Mouse (Mus musculus) macrophage (primary cell): ENCODE results near the gene Rbm5. TPM values are rescaled to one million over a fixed set of nuclear protein-coding genes. Genes with fewer than 3 reads are reported as not detected.

Experiments used
- H3K27ac ChIP-seq: fragments of 350-480 bp; formaldehyde crosslinking; 2 replicates; pipeline ENCODE4 v1.9.0; 2021
- H3K36me3 ChIP-seq: fragments of 350-480 bp; formaldehyde crosslinking; 2 replicates; pipeline ENCODE4 v1.9.0; 2021; ENCODE audit errors: inconsistent target
- H3K4me3 ChIP-seq: fragments of 350-480 bp; formaldehyde crosslinking; 2 replicates; pipeline ENCODE4 v1.9.0; 2021; ENCODE audit errors: inconsistent target
- H3K79me2 ChIP-seq: fragments of 350-480 bp; formaldehyde crosslinking; 2 replicates; pipeline ENCODE4 v1.9.0; 2021; ENCODE audit errors: inconsistent target
- WGBS: methylation state at CpG from one replicate; pipeline ENCODE4 v1.1.7; 2026; ENCODE audit warnings: inconsistent platforms; ENCODE audit not compliant: missing documents; 5-methylcytosine and 5-hydroxymethylcytosine counted together
- polyA plus RNA-seq: library from polyadenylated mRNA; stranded (reverse); fragments of 250-400 nt; gene quantifications from 3 replicates; pipeline ENCODE4 v1.2.4, GENCODE M21; 2018; ENCODE audit warnings: inconsistent platforms

The Rbm5 gene
- polyA plus RNA-seq, 1 experiment from 2014 or later = 74.7 TPM

DNA sequence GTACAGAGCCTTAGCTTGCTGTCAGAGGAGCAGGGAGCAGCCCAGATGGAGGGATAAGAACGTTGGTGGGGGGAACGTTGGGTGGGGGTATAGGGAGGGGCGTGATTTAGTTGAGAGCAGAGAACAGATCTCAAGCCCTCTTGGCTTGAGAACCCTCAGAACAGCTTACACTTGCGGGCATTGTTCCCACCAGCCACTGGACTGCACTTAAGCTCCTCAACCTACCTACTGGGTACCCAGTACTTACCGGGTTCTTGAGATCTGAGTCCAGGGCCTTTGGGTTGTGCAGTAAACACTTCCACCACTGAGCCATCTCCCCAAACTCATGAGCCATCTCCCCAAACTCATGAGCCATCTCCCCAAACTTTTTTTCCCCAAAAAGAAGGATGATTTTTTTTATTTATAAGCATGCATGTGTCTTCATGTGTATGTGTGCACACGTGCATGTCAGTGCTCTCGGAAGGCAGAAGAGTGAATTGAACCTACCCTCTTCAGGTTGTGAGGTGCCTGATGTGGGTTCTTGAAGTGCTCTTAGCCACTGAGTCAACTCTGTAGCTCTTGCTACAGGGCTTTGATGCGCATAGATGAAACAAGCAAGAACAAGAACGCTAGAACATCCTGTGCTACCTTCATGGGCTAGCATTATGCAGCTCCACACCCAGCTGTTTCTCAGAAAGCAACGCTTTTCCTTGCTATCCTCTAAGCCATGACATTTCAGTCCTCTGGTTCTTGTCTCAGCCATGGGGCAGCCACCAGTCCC, 51.8 kb downstream of the Rbm5 start:
- H3K79me2 ChIP-seq = no peaks in the 10 kb centered on the region
- no peak overlapping the region for H3K27ac ChIP-seq
- no peak overlapping the region for H3K4me3 ChIP-seq
- 94% methylated on average over 10 of the region's 10 CpGs for WGBS
- no peaks in the 10 kb centered on the region for H3K36me3 ChIP-seq

DNA sequence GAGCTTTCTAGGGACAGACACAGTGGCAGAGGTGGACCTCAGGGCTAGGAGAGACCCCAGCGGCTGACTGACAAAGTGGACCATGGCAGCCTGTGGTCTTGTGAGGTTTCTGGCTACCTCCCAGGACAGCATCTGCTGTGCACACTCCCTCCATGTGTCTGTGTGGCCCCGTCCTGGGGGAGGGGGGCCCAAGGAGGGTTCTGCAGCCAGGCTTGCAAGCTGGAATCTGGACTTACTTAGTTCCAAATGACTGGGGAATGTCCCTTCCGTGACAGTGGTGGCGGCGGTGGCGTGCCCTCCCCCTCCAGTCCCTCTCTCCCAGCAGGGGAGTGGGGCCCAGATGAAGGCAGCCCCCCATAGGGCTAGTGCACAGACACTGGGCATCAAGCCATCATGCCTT, 53.8 kb downstream of the Rbm5 start:
- no peak overlapping the region for H3K4me3 ChIP-seq
- H3K36me3 ChIP-seq = no peaks in the 10 kb centered on the region
- H3K79me2 ChIP-seq = no peaks in the 10 kb centered on the region
- no peak overlapping the region for H3K27ac ChIP-seq
- 91% methylated on average over 6 of the region's 6 CpGs for WGBS

DNA sequence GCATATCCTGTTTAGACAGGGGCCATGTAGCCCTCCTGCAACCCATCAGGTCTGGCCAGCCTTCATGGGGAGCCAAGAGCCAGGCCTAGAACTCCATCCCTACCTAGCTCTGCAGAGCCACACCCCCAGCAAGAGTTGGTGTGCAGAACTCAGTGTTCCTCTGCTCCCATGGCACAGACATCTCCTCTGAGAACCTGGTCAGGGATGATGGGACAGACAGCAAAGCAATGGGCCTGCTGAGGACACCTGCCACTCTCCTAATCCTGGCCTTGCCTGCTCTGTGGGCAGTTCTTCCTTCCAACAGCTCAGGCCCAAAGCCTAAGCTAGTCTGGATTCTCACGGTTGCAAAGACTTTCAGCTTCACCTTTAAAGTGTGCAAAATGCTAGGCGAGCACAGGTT, 55.2 kb downstream of the Rbm5 start:
- Histone ChIP-seq H3K36me3 (no peaks in the 10 kb centered on the region), H3K27ac (no peak overlapping the region), H3K79me2 (no peaks in the 10 kb centered on the region), H3K4me3 (no peak overlapping the region)
- WGBS = 94% methylated on average over 2 of the region's 2 CpGs

DNA sequence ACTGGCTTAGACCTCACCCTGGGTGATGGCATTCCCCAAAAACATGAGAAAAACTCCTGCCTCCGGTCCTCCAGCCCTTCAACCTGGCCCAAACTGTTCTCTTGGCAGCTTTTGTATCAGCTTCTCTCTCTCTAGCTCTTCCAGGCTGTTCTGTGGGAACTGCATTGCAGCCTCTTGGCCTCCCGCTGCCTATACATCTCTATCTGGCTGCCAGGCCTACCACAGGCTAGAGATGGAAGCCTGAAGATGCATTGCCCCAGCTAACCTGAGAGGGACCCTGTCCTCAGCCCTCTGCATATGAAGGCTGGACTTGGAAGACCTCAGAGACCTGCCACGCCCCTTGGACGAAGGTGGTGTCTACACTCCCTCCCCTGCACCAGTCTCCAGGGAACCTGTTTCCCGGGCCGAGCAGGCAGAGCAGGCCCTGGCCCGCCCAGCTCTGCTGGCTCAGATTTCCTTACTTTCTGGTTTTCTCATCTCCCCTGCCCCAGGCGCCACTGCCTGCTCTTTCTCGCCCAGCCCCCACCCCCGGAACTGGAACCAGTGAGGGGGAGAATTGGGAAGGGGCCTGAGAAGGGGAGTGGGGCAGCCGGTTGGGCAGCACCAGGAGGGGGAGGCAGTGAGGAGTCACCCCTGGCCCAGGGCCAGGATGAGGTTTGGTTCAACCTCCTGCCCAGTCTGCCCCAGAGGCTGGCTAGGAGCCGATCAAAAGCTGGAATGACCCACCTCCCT, 56.4 kb downstream of the Rbm5 start:
- Histone ChIP-seq H3K36me3 (no peaks in the 10 kb centered on the region), H3K4me3 (no peak overlapping the region), H3K27ac (no peak overlapping the region), H3K79me2 (no peaks in the 10 kb centered on the region)
- 60% methylated on average over 12 of the region's 12 CpGs for WGBS

DNA sequence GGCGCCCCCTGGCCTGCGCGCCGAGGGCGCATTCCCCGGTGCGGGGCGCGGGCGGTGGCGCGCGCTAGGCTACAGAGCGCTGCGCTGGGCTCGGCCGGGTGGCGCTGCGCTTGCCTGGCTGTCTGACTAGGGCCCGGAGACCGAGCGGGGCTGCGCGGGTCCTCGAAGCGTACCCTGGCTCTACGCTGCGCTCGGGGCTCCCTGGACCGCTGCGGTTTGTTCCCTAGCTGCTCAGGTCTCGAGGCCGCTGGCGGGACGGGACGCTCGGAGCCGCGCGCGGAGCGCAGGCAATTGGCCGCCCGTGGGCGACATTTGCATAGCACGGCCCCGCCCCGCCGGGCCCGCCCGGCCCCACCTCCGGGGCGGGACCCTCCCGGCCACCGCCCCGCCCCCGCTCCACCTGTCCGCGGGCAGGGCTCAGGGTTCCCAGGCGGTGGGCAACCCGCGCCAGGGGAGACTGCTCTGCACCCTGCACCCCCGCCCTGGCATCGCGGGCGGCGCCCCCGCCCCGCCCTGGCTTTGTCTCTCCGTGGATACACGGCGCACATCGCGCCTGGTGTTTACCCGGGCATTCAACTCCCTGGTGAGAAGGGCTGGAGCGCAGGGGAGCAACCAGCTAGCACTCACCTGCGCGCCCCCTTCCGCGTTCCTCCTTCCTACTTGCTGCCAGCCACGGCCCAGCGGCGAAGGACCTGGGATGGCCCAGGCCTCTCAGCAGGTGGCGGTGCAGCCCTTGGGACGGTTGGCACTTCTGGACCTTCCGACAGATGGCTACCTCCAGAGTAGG, 60.9 kb downstream of the Rbm5 start, which contains the start of gene Sema3f:
TSS of gene Sema3f (minus strand) at position 779 of the 787 bp plus-strand sequence.
- Histone ChIP-seq H3K79me2 (no peaks in the 10 kb centered on the region), H3K27ac (no peak within 1 kb of the TSS), H3K4me3 (no peak within 1 kb of the TSS), H3K36me3 (no peaks in the 10 kb centered on the region)
- WGBS = 2% methylated on average over 82 of the region's 86 CpGs

DNA sequence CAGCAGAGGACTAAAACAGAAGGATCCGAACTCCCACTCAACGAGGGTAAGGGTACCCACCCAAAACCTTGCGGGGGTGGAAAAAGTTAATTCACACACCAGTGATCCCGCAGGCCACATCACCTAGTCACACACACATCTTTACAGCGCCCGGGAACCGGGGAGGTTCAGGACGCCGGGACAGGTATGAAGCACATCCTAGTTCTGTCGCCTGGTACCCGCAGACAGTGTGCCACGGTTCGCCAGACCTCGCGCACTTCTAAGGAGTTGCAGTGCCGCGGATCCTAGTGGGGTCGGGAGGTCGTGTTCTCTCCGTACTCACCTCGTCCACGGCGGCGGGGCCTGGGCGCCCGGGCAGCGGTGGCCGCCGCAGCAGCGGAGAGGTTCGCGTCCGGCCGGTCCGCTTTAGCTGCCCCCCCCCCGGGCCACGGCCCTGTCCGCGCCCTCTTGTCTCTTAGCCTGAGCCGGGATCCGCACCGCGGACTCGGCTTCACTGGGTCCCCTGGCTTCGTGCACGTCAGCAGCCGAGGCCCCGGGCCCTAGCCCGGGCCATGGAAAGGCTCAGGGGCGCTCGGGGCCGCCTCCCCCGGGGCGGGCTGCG, 61.6 kb downstream of the Rbm5 start:
- Histone ChIP-seq H3K27ac (no peak overlapping the region), H3K79me2 (no peaks in the 10 kb centered on the region), H3K4me3 (no peak overlapping the region), H3K36me3 (no peaks in the 10 kb centered on the region)
- WGBS = 2% methylated on average over 39 of the region's 55 CpGs

DNA sequence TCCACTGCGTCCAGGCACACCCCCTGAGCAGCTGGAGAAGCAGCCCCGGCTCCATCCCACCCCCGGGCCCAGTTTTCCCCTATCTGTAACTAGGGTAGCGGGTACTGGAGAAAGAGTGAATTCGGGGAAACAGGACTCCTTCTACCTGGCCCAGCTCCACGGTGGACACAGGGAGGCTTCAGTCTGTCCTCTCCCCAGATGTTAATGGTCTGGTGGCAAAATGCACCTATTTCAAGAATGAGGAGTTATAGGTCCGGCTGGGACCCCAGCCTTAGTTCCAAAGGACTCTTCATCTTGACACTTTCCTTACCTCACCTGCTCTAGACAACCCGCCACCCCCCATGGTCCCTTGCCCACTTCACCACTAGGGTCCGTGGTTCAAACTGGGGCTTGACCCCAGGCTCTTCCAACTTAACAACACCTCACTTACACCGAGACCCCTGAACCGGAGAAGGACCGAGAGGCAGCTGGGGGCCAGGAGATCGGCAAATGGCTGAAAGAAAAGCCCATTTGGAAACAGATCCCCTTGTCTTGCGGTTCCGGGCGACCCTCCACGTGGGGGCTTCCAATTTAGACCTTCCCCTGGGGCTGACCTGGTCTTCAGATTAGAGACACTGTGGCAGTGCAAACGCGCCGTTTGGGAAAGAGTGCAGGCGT, 62.2 kb downstream of the Rbm5 start:
- Histone ChIP-seq H3K79me2 (no peaks in the 10 kb centered on the region), H3K36me3 (no peaks in the 10 kb centered on the region), H3K27ac (no peak overlapping the region), H3K4me3 (no peak overlapping the region)
- 16% methylated on average over 21 of the region's 21 CpGs for WGBS

DNA sequence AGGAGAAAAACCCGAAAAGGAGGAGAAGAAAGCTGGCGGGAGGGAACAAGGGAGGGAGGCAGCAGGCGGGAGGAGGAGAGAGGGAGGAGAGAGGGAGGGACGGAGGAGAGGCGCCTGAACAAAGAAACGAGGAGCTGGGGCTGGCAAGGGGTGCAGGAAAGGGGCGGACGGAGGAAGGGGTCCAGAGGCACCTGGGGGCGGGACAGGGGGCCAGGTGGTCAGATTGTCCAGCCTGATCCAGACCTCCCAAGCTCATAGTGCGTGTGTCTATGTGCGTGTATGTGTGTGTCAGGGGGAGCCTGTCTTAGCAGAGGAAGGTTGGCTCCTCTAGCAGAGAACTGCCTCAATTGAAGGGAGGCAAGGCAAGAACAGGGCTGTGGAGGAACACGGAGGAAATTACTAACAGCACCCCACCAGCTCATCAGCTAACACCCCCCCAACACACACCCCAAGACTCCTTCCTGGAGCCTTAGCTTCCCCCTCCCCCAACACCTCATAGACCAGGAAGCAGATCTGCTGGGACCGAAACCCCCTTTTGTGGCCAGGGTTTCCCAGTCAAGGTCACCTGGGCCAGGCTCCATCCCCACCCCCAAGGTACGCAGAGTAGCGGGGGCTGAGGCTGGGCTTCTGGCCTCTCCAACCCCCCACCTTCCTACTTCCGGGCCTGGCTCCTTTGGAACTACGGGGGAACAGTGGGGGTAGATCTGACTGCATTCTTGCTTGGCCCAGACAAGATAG, 62.9 kb downstream of the Rbm5 start:
- H3K79me2 ChIP-seq = no peaks in the 10 kb centered on the region
- 9% methylated on average over 17 of the region's 17 CpGs for WGBS
- no peak overlapping the region for H3K27ac ChIP-seq
- no peak overlapping the region for H3K4me3 ChIP-seq
- H3K36me3 ChIP-seq = no peaks in the 10 kb centered on the region

DNA sequence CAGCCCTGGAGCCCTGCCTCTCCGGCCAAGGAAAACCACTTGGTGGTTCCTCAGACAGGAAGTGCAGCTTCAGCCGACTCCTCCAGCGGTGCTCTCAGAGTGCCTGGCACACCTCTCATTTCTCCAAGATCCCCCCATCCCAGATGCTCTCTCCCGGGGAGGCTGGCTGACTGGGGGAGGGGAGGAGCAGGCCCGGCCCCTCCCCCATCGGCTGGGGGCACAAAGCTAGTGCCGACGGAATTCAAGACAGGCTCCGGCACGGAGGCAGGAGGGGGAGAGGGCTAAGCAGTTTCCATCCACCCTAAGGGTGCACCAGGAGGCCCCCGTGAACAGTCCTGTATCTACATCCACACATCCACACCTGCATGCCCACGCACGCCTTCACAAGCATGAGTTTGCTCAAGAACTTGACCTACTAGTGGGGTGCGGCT, 64.0 kb downstream of the Rbm5 start:
- Histone ChIP-seq H3K36me3 (no peaks in the 10 kb centered on the region), H3K4me3 (no peak overlapping the region), H3K27ac (no peak overlapping the region), H3K79me2 (no peaks in the 10 kb centered on the region)
- 14% methylated on average over 14 of the region's 14 CpGs for WGBS

DNA sequence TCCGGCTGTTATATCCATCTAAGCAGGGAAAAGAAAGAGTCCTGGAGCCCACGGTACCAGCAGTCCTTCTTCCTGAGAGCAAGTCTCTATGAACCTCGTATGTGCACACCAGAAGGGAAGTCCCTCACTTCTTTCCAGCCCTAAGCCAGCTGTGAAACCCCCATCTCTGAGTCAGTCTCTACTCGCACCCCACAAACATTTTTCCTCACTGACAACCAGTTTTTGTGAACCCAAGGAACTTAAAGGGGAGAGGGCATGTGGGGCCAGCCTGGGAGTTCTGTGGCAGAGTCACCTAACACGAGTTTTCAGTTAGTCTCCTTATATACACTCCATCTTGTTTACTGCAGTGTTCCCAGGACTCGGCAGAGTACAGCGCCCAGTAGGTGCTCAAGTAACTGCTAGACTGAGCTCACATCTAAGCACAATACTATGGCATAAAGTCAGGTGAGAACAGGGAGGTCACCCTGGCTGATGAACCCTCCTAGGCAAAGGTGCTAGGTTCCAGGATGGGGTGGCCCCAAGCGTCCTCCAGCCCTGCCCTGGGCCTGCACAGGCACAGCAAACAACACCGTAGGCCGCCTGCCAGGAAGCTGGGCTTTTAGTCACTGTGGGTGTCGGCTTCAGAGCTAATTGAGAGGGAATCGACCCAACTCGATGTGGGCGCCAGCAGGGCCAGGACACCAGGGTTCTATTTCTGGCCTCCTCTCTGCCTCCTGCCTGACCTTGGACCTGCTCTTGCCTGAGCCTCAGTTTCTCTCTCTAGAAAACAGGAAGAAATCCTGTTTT, 67.3 kb downstream of the Rbm5 start:
- WGBS = 82% methylated on average over 14 of the region's 14 CpGs

DNA sequence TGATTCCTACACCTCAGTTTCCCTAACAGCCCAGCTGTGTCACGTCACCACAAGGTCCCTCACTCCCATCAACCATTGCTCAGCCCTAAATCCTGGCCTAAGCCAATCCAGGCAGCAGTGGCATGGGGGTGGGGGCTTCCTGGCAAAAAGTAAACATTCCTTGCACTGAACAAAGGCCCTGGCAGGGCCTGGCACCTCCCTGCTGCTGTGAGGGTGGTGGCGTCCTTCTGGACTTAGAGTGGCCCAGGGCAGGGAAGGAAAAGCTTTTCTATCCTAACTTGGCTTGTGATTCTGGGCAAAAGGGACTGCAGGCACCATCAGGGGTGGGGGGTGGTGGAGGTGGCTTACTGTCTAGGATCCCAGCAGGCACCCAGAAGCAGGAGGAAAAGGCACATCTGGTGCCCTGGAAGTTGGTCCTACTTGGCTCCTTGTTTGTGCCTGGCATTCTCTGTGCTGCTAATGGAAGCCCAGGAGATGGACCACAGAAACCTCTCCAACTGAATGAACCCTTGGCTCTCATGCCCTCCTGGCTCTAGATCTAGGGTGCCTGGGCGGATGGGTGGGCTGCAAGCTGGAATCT, 68.1 kb downstream of the Rbm5 start:
- Histone ChIP-seq H3K79me2 (no peaks in the 10 kb centered on the region), H3K4me3 (no peak overlapping the region), H3K36me3 (no peaks in the 10 kb centered on the region), H3K27ac (no peak overlapping the region)
- 87% methylated on average over 3 of the region's 3 CpGs for WGBS

More for the DNA sequence above, 67.3 kb downstream of the Rbm5 start:
- H3K36me3 ChIP-seq = no peaks in the 10 kb centered on the region
- no peak overlapping the region for H3K4me3 ChIP-seq
- no peak overlapping the region for H3K27ac ChIP-seq
- H3K79me2 ChIP-seq = no peaks in the 10 kb centered on the region

DNA sequence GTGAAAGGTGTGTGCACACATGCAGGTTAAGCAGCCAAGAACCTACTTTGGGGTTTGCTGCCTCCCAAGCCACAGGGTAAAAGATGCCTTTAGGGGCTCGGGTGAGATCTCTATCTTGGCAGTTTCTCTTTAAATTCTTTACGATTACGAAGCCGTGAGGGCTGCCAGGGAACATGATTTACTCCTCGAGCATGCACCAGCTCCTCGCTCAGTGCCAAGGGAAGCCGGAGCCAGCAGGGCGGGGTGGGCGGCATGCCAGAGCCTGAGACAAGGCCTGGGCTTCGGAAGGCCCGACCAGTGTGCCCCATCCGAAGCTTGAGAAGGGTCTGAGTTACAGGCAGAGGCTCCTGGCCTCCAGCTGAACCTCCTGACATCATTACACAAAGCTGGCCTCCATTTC, 69.2 kb downstream of the Rbm5 start:
- Histone ChIP-seq H3K79me2 (no peaks in the 10 kb centered on the region), H3K27ac (no peak overlapping the region)
- 70% methylated on average over 12 of the region's 12 CpGs for WGBS

DNA sequence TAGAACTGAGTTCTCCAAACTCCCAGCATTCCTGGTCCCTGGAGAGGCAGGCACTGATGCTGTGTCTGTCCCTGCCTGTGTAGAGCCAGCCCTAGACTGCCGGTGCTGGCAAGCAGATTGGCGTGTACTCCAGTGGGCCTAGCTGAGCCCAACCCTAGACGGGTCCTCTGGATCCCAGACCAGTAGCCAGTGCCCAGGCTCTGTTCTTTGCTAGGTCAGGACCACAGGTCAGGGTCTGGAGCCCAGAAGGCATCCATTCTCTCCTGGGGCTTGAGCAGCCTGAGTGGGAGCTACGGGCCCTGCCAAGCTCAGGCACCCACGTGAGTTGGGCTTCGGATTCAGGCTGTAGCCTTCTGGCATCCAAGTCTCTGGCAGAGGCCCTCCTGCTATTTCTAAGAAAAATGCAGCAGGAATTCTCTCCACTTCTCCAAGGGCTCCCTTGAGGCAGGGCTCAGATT, 70.7 kb downstream of the Rbm5 start:
- Histone ChIP-seq H3K79me2 (no peaks in the 10 kb centered on the region), H3K36me3 (no peaks in the 10 kb centered on the region), H3K27ac (no peak overlapping the region), H3K4me3 (no peak overlapping the region)
- WGBS = 94% methylated on average over 6 of the region's 6 CpGs

More for the DNA sequence above, 69.2 kb downstream of the Rbm5 start:
- H3K4me3 ChIP-seq = no peak overlapping the region
- no peaks in the 10 kb centered on the region for H3K36me3 ChIP-seq
